Mouse (Mus musculus) embryonic facial prominence, embryonic 12.5 days (tissue): ENCODE results near the gene Tbc1d10c. TPM values are rescaled to one million over a fixed set of nuclear protein-coding genes. Genes with fewer than 3 reads are reported as not detected.

ENCODE experiments used
- ATAC-seq: fragments of 200-750 bp; cut with Nextera tagmentation; 2 replicates; pipeline ENCODE4 v1.8.0; 2017; ENCODE audit not compliant: insufficient number of reproducible peaks, insufficient read depth, low FRiP score, low TSS enrichment
- H3K27ac ChIP-seq: fragments of 300-500 bp; sonication (generic); 2 replicates; pipeline ENCODE4 v1.5.1; 2016; ENCODE audit warnings: mild to moderate bottlenecking
- H3K27me3 ChIP-seq: fragments of 300-500 bp; sonication (generic); 2 replicates; pipeline ENCODE4 v1.6.1; 2016; ENCODE audit warnings: mild to moderate bottlenecking, moderate library complexity
- H3K36me3 ChIP-seq: fragments of 300-500 bp; sonication (generic); 2 replicates; pipeline ENCODE4 v1.6.1; 2016; ENCODE audit warnings: mild to moderate bottlenecking
- H3K4me1 ChIP-seq: fragments of 300-500 bp; sonication (generic); 2 replicates; pipeline ENCODE4 v1.6.1; 2016
- H3K4me2 ChIP-seq: fragments of 300-500 bp; sonication (generic); replicated peaks from 2 replicates; pipeline ENCODE4 v1.6.1; 2016; ENCODE audit warnings: mild to moderate bottlenecking, moderate library complexity
- H3K4me3 ChIP-seq: fragments of 300-500 bp; sonication (generic); 2 replicates; pipeline ENCODE4 v1.5.1; 2016; ENCODE audit warnings: mild to moderate bottlenecking
- H3K9ac ChIP-seq: fragments of 300-500 bp; sonication (generic); 2 replicates; pipeline ENCODE4 v1.6.1; 2016; ENCODE audit warnings: mild to moderate bottlenecking, moderate library complexity
- H3K9me3 ChIP-seq: fragments of 300-500 bp; sonication (generic); 2 replicates; pipeline ENCODE4 v1.6.1; 2016; ENCODE audit warnings: mild to moderate bottlenecking, moderate library complexity
- WGBS: fragments of 180-500 bp; shearing (Covaris S2); methylation state at CpG from one replicate; pipeline ENCODE4 v1.1.7; 2016; 5-methylcytosine and 5-hydroxymethylcytosine counted together
- polyA plus RNA-seq: library from polyadenylated mRNA; unstranded; fragments of >200 nt; fragmentation: Nextera tagmentation; extraction: Ambion mirVana; gene quantifications from 2 replicates; pipeline ENCODE4 v1.2.1, GENCODE M21; 2016

Gene Tbc1d10c
- 1.2 and 1.9 TPM in 2 replicates for polyA plus RNA-seq

DNA sequence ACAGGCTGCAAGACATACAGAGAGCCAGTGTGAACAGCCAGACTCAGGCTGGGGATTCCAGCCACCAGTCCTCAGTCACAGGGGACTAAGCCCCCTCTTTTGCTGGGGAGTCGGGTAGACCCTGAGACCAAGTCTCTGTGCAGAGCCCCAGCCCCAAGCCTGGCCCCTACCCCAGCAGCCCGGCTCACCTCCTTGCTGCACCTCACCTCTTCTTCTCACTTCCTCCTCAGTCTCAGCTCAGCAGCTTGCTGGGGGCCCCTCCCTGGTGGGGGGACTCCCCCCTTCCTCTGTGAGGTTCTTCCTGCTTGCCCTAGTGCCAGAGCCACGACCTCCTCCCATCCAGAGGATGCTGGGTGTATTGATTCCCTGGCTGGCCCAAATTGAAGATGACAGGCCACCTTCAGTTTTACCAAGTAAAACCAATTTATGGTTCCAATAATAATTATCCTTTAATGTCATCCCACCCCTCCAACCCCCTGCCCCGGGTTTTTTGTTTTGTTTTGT is at the start of gene Tbc1d10c:
Tbc1d10c (minus strand) TSS at position 454 of the 504 bp plus-strand sequence.
- no peaks in the 10 kb centered on the region for H3K27me3 ChIP-seq
- 61% methylated on average over 4 of the region's 4 CpGs for WGBS
- H3K4me3 ChIP-seq: peak within 1 kb of the TSS; percentile 68
- peak within 1 kb of the TSS; percentile 90 for H3K4me2 ChIP-seq
- H3K27ac ChIP-seq: peak within 1 kb of the TSS; percentile 96
- peak within 1 kb of the TSS; percentile 95 for H3K9ac ChIP-seq
- peaks cover 13% of the 10 kb centered on the region for H3K4me1 ChIP-seq
- peaks cover 30% of the 10 kb centered on the region for H3K36me3 ChIP-seq
- H3K9me3 ChIP-seq: no peaks in the 10 kb centered on the region
- no peak for ATAC-seq

DNA sequence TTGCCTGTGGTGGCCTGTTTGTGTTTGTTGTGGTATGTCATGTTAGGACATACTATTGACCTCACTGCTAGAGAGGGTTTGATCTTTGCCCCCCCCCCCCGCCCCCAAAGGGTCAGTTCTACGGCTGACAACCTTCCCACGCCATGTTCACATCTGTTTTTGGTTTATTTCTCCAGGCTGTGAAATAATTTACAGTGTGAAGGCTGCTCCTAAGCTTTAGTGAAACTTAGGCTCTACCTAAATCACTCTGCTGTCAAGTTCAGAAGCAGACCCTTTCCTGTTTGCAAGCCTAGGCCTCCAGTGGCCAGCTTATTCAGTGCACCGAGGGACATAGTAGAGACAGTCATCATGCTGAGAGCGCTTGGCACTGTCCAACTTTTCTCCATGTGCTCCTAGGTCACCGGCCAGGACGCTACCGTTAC is 49.2 kb upstream of the Tbc1d10c start:
- Histone ChIP-seq H3K36me3 (no peaks in the 10 kb centered on the region), H3K9ac (no peak overlapping the region), H3K4me3 (no peak overlapping the region), H3K27ac (no peak overlapping the region), H3K4me1 (peaks cover 5% of the 10 kb centered on the region; the same call in 1 of the 2 replicates), H3K27me3 (no peaks in the 10 kb centered on the region), H3K9me3 (no peaks in the 10 kb centered on the region), H3K4me2 (no peak overlapping the region)
- 46% methylated on average over 8 of the region's 8 CpGs for WGBS
- no peak for ATAC-seq

DNA sequence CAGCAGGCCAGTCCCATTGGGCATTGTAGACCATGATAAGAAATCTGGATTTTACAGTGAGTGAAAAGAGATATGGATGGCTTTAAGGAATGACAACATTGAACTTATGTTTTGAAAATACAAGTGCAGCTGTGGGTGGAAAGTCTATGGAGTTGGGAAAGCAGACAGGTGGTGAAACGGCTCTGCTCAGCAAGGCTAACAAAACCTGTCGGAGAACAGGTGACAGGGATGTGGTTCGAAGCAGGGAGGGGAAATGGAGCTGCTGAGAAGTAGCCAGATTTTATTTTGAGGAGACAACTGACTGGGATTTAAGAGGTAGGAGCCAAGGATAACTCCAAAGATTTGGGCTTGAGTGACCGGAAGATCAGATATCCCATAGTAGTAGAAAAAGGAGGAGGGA is 43.5 kb upstream of the Tbc1d10c start:
- Histone ChIP-seq H3K4me3 (no peak overlapping the region), H3K27me3 (peaks cover under 1% of the 10 kb centered on the region), H3K27ac (no peak overlapping the region), H3K4me1 (peaks cover 15% of the 10 kb centered on the region), H3K9ac (no peak overlapping the region), H3K9me3 (no peaks in the 10 kb centered on the region), H3K4me2 (no peak overlapping the region), H3K36me3 (no peaks in the 10 kb centered on the region)
- 73% methylated on average over 4 of the region's 4 CpGs for WGBS
- ATAC-seq: no peak

DNA sequence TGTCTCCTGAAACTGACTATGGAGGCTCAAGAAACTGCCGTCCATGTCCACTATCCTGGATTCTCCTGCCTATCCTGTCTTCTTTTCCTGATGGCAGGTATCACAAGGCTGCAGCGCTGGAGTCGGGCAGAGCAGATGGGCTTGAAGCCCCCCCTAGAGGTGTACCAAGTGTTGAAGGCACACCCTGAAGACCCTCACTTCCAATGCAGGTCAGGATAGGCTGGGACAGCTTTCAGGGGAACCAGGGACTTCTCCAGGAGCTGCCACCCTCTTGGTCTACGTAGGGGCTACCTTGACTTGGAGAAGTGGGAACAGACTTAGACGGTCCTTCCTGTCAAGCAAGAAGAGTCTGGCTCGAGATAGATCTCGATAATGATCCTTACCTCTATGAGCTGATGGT is 41.6 kb upstream of the Tbc1d10c start:
- Histone ChIP-seq H3K36me3 (no peaks in the 10 kb centered on the region), H3K9me3 (no peaks in the 10 kb centered on the region), H3K9ac (peak overlapping the region; percentile 61; the same call in 1 of the 2 replicates), H3K4me3 (no peak overlapping the region), H3K27ac (no peak overlapping the region), H3K4me1 (peaks cover 20% of the 10 kb centered on the region), H3K27me3 (peaks cover 4% of the 10 kb centered on the region), H3K4me2 (peak overlapping the region; percentile 96; the same call in 1 of the 2 replicates)
- WGBS: 84% methylated on average over 7 of the region's 7 CpGs
- ATAC-seq: no peak

- Histone ChIP-seq H3K9ac (peak overlapping the region; percentile 61), H3K4me3 (peak overlapping the region; percentile 65), H3K36me3 (no peaks in the 10 kb centered on the region), H3K27me3 (peaks cover 4% of the 10 kb centered on the region), H3K27ac (peak overlapping the region; percentile 60), H3K9me3 (no peaks in the 10 kb centered on the region), H3K4me2 (peak overlapping the region; percentile 96), H3K4me1 (peaks cover 20% of the 10 kb centered on the region)
- no peak for ATAC-seq
- WGBS: 27% methylated on average over 2 of the region's 2 CpGs
Observed at GRCm38 (mm10) chr19:4232186-4232572, 41.1 kb upstream of the Tbc1d10c start.

GRCm38 (mm10) chr19:4231253-4232185 is 40.4 kb upstream of the Tbc1d10c start, which contains the start of gene Pold4:
TSS of gene Pold4 (plus strand) at chr19:4231899.
- H3K27ac ChIP-seq: peak within 1 kb of the TSS; percentile 60
- peak; percentile 69; the same call in 1 of the 2 replicates for ATAC-seq

DNA sequence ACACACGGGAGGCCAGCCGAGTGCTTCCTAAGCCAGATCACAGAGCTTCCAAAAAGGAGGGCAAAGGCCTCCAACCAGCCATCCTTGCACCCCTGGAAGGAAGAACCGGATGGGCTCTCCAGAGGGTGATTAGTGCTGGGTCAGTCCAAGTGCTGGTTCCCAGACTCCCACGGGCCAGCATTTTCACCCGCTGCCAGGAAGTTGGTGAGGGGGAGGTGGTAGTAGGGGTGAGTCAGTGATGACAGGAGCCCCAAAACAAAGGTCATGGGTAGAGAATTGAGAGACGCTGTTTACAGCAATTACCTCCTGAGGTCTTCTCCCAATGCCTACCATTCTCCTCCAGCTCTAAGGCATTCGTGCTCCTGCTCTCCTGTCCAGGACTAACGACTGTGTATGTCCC is 39.3 kb upstream of the Tbc1d10c start:
- H3K4me1 ChIP-seq: peaks cover 20% of the 10 kb centered on the region
- H3K9me3 ChIP-seq: no peaks in the 10 kb centered on the region
- no peak overlapping the region for H3K4me2 ChIP-seq
- no peak overlapping the region for H3K9ac ChIP-seq
- H3K27me3 ChIP-seq: peaks cover 4% of the 10 kb centered on the region
- 75% methylated on average over 8 of the region's 8 CpGs for WGBS
- no peaks in the 10 kb centered on the region for H3K36me3 ChIP-seq
- no peak overlapping the region for H3K27ac ChIP-seq
- no peak for ATAC-seq
- no peak overlapping the region for H3K4me3 ChIP-seq

More at GRCm38 (mm10) chr19:4231253-4232185, 40.4 kb upstream of the Tbc1d10c start, which contains the start of gene Pold4:
- Histone ChIP-seq H3K9me3 (no peaks in the 10 kb centered on the region), H3K36me3 (no peaks in the 10 kb centered on the region), H3K4me3 (peak within 1 kb of the TSS; percentile 65), H3K4me1 (peaks cover 20% of the 10 kb centered on the region), H3K27me3 (peaks cover 4% of the 10 kb centered on the region), H3K9ac (peak within 1 kb of the TSS; percentile 61), H3K4me2 (peak within 1 kb of the TSS; percentile 96)
- WGBS: 12% methylated on average over 26 of the region's 26 CpGs

- no peak for ATAC-seq
- no peak overlapping the region for H3K27ac ChIP-seq
- no peaks in the 10 kb centered on the region for H3K9me3 ChIP-seq
- H3K4me2 ChIP-seq: no peak overlapping the region
- peaks cover 20% of the 10 kb centered on the region for H3K4me1 ChIP-seq
- H3K4me3 ChIP-seq: no peak overlapping the region
- WGBS: 36% methylated on average over 9 of the region's 9 CpGs
- peaks cover 4% of the 10 kb centered on the region for H3K27me3 ChIP-seq
- H3K36me3 ChIP-seq: no peaks in the 10 kb centered on the region
- H3K9ac ChIP-seq: no peak overlapping the region; the same call in 1 of the 2 replicates
Observed at GRCm38 (mm10) chr19:4229451-4230076, 38.5 kb upstream of the Tbc1d10c start.

GRCm38 (mm10) chr19:4228891-4229290 is 37.8 kb upstream of the Tbc1d10c start:
- Histone ChIP-seq H3K4me2 (no peak overlapping the region), H3K4me1 (peaks cover 20% of the 10 kb centered on the region), H3K9ac (no peak overlapping the region), H3K27me3 (peaks cover 4% of the 10 kb centered on the region), H3K36me3 (no peaks in the 10 kb centered on the region), H3K27ac (no peak overlapping the region), H3K4me3 (no peak overlapping the region), H3K9me3 (no peaks in the 10 kb centered on the region)
- WGBS: 79% methylated on average over 4 of the region's 4 CpGs
- no peak for ATAC-seq

- no peak overlapping the region for H3K27ac ChIP-seq
Observed at GRCm38 (mm10) chr19:4227894-4228678, 37.0 kb upstream of the Tbc1d10c start.

GRCm38 (mm10) chr19:4227446-4227845 is 36.4 kb upstream of the Tbc1d10c start:
- no peak overlapping the region for H3K27ac ChIP-seq
- H3K4me3 ChIP-seq: no peak overlapping the region
- H3K36me3 ChIP-seq: peaks cover 5% of the 10 kb centered on the region; the same call in 1 of the 2 replicates
- no peak overlapping the region for H3K9ac ChIP-seq
- 65% methylated on average over 5 of the region's 5 CpGs for WGBS
- H3K4me1 ChIP-seq: peaks cover 17% of the 10 kb centered on the region
- H3K4me2 ChIP-seq: no peak overlapping the region
- no peak for ATAC-seq
- no peaks in the 10 kb centered on the region for H3K9me3 ChIP-seq
- H3K27me3 ChIP-seq: peaks cover 4% of the 10 kb centered on the region

More at GRCm38 (mm10) chr19:4227894-4228678, 37.0 kb upstream of the Tbc1d10c start:
- no peak overlapping the region for H3K4me3 ChIP-seq
- no peak overlapping the region for H3K4me2 ChIP-seq
- no peaks in the 10 kb centered on the region for H3K36me3 ChIP-seq
- 17% methylated on average over 8 of the region's 8 CpGs for WGBS
- H3K27me3 ChIP-seq: peaks cover 4% of the 10 kb centered on the region
- H3K9ac ChIP-seq: no peak overlapping the region; the same call in 1 of the 2 replicates
- H3K4me1 ChIP-seq: peaks cover 20% of the 10 kb centered on the region
- no peaks in the 10 kb centered on the region for H3K9me3 ChIP-seq
- ATAC-seq: no peak
